Mouse (Mus musculus): ENCODE results near the gene Fut2.

The Fut2 gene

GRCm38 (mm10) chr7:45635711-45636688 is 30.2 kb downstream of the Fut2 start:
- no peak for DNase-seq

- no peak for DNase-seq
Observed at GRCm38 (mm10) chr7:45634946-45635681, 31.1 kb downstream of the Fut2 start.

- no peak for DNase-seq
Observed at GRCm38 (mm10) chr7:45632499-45632898, 33.7 kb downstream of the Fut2 start.

- no peak for DNase-seq
Observed at GRCm38 (mm10) chr7:45630064-45630907, 35.9 kb downstream of the Fut2 start.

- peak; percentile 84 for DNase-seq
Observed at GRCm38 (mm10) chr7:45628364-45629294, 37.6 kb downstream of the Fut2 start.

- DNase-seq = no peak
Observed at GRCm38 (mm10) chr7:45627261-45627660, 38.9 kb downstream of the Fut2 start, which contains the start of gene Rasip1. TSS of gene Rasip1 (plus strand) at chr7:45627488.

GRCm38 (mm10) chr7:45626571-45627076 is 39.6 kb downstream of the Fut2 start:
- DNase-seq = no peak

GRCm38 (mm10) chr7:45625481-45625880 is 40.7 kb downstream of the Fut2 start:
- no peak for DNase-seq

GRCm38 (mm10) chr7:45624718-45625117 is 41.5 kb downstream of the Fut2 start:
- DNase-seq = no peak

GRCm38 (mm10) chr7:45623507-45623906 is 42.7 kb downstream of the Fut2 start:
- no peak for DNase-seq

GRCm38 (mm10) chr7:45621443-45621842 is 44.8 kb downstream of the Fut2 start, which contains the start of gene Izumo1:
TSS of gene Izumo1 (plus strand) at chr7:45621811.
- DNase-seq = no peak

- no peak for DNase-seq
Observed at GRCm38 (mm10) chr7:45619592-45619991, 46.6 kb downstream of the Fut2 start.

GRCm38 (mm10) chr7:45618316-45618715 is 47.9 kb downstream of the Fut2 start:
- DNase-seq = no peak

GRCm38 (mm10) chr7:45617042-45617695 is 49.0 kb downstream of the Fut2 start, which contains the start of gene Fut1:
TSS of gene Fut1 (plus strand) at chr7:45617289.
- DNase-seq = peak; percentile 31

- no peak for DNase-seq
Observed at GRCm38 (mm10) chr7:45616277-45616676, 49.9 kb downstream of the Fut2 start.

- DNase-seq = no peak
Observed at GRCm38 (mm10) chr7:45609511-45609910, 56.7 kb downstream of the Fut2 start.

GRCm38 (mm10) chr7:45605704-45606289 is 60.4 kb downstream of the Fut2 start:
- DNase-seq = no peak

GRCm38 (mm10) chr7:45598960-45599879 is 67.0 kb downstream of the Fut2 start:
- DNase-seq = no peak
